In the genomic region with DNA sequence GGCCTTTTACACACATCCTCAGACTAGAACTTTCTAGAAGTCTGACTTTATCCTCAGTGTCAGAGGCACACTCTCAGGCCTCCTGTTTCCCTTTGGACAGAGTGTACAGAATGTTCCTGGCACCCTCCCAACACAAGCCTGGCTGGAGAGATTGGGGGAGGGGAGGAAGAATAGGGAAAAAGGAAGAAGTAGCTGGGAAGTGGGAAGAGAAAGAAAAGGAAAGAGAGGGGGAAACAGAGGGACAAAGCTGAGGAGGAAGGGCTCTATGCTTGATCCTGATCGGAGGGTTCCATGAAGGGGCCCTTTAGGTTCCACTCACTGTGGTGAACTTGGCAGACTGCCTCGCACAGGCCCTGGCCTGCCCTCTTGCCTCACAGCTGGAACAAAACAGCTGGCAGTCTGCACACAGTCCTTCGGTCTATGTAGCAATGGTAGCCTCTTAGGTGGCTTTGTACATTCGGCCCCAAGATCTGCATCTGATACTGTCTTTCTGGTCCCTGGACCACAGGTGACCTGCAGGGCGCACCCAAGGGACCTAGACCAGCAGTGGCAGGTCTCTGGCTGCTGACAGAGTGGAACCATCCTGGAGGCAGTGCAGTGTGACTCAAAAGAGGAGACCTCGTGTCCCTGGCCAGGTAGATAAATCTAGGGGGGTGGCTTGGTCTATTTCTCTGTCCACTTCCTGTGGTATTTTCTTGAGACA, we compare ENCODE assay signal across 9 mouse cellular contexts. TPM values are rescaled to one million over a fixed set of nuclear protein-coding genes. Genes with fewer than 3 reads are reported as not detected.
DNase-seq lines count a peak whose midpoint lies in the region; ATAC-seq and TF ChIP-seq lines count a peak whose summit lies in the region.
"Had no signal": no experiment of that assay in that cellular context is flagged by ENCODE, and none has a peak within 500 bp of the region (broad histone marks: within the 10 kb centered on the region; RNA-seq: fewer than 3 reads in every experiment).

No protein-coding gene starts in this region.

- peak overlapping the region; percentile 45; the same call in 1 of the 2 replicates for H3K27ac ChIP-seq in hindbrain, embryonic 16.5 days (ENCODE audit: low read depth, low read length)
- H3K27ac ChIP-seq in hindbrain, embryonic 11.5 days (ENCODE audit: low read depth, low read length) = no peak overlapping the region
- peak overlapping the region; percentile 97 for H3K27ac ChIP-seq in heart, postnatal 0 days (ENCODE audit: low read depth)

- H3K4me3 ChIP-seq in hindbrain, embryonic 16.5 days (ENCODE audit: low read length) = no peak overlapping the region
- H3K4me3 ChIP-seq in hindbrain, embryonic 11.5 days (ENCODE audit: low read depth, low read length) = no peak overlapping the region
- no peak overlapping the region for H3K4me3 ChIP-seq in heart, postnatal 0 days (ENCODE audit: low read depth, low read length)

- TF ChIP-seq CTCF in heart, postnatal 0 days (IDR thresholded peaks at IDR 0.05; ENCODE audit: low read depth) = no peak

- peak; percentile 100 for TF ChIP-seq EP300 in heart, postnatal 0 days (IDR thresholded peaks at IDR 0.05; ENCODE audit: low read depth)

- WGBS in hindbrain, embryonic 16.5 days = 58% methylated on average over 6 of the region's 6 CpGs
- 74% methylated on average over 6 of the region's 6 CpGs for WGBS in hindbrain, embryonic 11.5 days
- WGBS in heart, postnatal 0 days = 29% methylated on average over 6 of the region's 6 CpGs

- no peak for DNase-seq in hindbrain, embryonic 11.5 days (ENCODE audit: low spot score)
- peak; percentile 60 for DNase-seq in MN1 (ENCODE audit: low spot score)
- DNase-seq in cerebellum, postnatal 25 days = peak; percentile 48 to 67
- DNase-seq in heart, postnatal 0 days (ENCODE audit: low spot score) = peak; percentile 92
- DNase-seq in layer of hippocampus, postnatal 10 days (ENCODE audit: low spot score in 2 of 2) = peak; percentile 62 to 69
- DNase-seq in ovary, postnatal 36 days (ENCODE audit: low spot score) = peak; percentile 72
- no peak for DNase-seq in c-Kit-positive CD71-positive TER-119-positive erythroid progenitor cells, embryonic 14.5 days (ENCODE audit: low spot score)

- no peaks in the 10 kb centered on the region for H3K9me3 ChIP-seq in hindbrain, embryonic 16.5 days (ENCODE audit: control insufficient read depth, low read length)
- no peaks in the 10 kb centered on the region for H3K9me3 ChIP-seq in hindbrain, embryonic 11.5 days (ENCODE audit: control insufficient read depth, low read length)
- no peaks in the 10 kb centered on the region for H3K9me3 ChIP-seq in heart, postnatal 0 days (replicated peaks; ENCODE audit: control insufficient read depth, low read length)
- H3K9me3 ChIP-seq: G1E had no signal

- H3K4me2 ChIP-seq in hindbrain, embryonic 16.5 days (ENCODE audit: low read length) = no peak overlapping the region
- no peak overlapping the region for H3K4me2 ChIP-seq in hindbrain, embryonic 11.5 days (replicated peaks; ENCODE audit: low read depth, low read length)
- peak overlapping the region; percentile 30 for H3K4me2 ChIP-seq in heart, postnatal 0 days (ENCODE audit: low read depth, low read length)

- peaks cover 15% of the 10 kb centered on the region for H3K36me3 ChIP-seq in hindbrain, embryonic 16.5 days (ENCODE audit: control insufficient read depth, insufficient read depth, low read length)
- no peaks in the 10 kb centered on the region for H3K36me3 ChIP-seq in hindbrain, embryonic 11.5 days (ENCODE audit: control insufficient read depth, insufficient read depth, low read length)
- peaks cover 67% of the 10 kb centered on the region for H3K36me3 ChIP-seq in heart, postnatal 0 days (replicated peaks; ENCODE audit: control insufficient read depth, insufficient read depth, low read length)

- H3K9ac ChIP-seq in hindbrain, embryonic 16.5 days (ENCODE audit: low read depth, low read length) = no peak overlapping the region
- no peak overlapping the region for H3K9ac ChIP-seq in hindbrain, embryonic 11.5 days (ENCODE audit: low read depth, low read length)
- no peak overlapping the region for H3K9ac ChIP-seq in heart, postnatal 0 days (replicated peaks; ENCODE audit: low read depth, low read length)

- peak; percentile 75 for ATAC-seq in hindbrain, embryonic 16.5 days
- no peak for ATAC-seq in hindbrain, embryonic 11.5 days (ENCODE audit: low FRiP score)
- ATAC-seq in heart, postnatal 0 days (ENCODE audit: insufficient read depth, low read depth) = peak; percentile 90

- H3K4me1 ChIP-seq in hindbrain, embryonic 16.5 days (ENCODE audit: control insufficient read depth, insufficient read depth, low read depth, low read length) = peaks cover 9% of the 10 kb centered on the region
- no peaks in the 10 kb centered on the region for H3K4me1 ChIP-seq in hindbrain, embryonic 11.5 days (replicated peaks; ENCODE audit: control insufficient read depth, insufficient read depth, low read length)
- H3K4me1 ChIP-seq in heart, postnatal 0 days (ENCODE audit: control insufficient read depth, insufficient read depth) = peaks cover 27% of the 10 kb centered on the region

- H3K27me3 ChIP-seq in hindbrain, embryonic 16.5 days (replicated peaks; ENCODE audit: control insufficient read depth, insufficient read depth, low read length) = no peaks in the 10 kb centered on the region
- H3K27me3 ChIP-seq in hindbrain, embryonic 11.5 days (ENCODE audit: control insufficient read depth, insufficient read depth, low read length) = no peaks in the 10 kb centered on the region
- H3K27me3 ChIP-seq in heart, postnatal 0 days (ENCODE audit: control insufficient read depth, insufficient read depth, low read length) = no peaks in the 10 kb centered on the region

RNA-seq across cellular contexts. Expression of a gene that starts 22.6 kb away (rescaled TPM):
- polyA plus RNA-seq in hindbrain, embryonic 16.5 days (2015; fragmentation: Nextera tagmentation; extraction: Ambion mirVana) = 5.0 and 5.8 TPM in 2 replicates
- polyA plus RNA-seq in hindbrain, embryonic 11.5 days (2014; fragmentation: Nextera tagmentation; extraction: Ambion mirVana) = 1.7 and 2.8 TPM in 2 replicates
- 11.1 and 14.0 TPM in 2 replicates for total RNA-seq in heart, postnatal 0 days (2014; rRNA removed; ENCODE audit: low replicate concordance)
- polyA plus RNA-seq in heart, postnatal 0 days (2015; fragmentation: Nextera tagmentation; extraction: Ambion mirVana) = 2.3 and 3.3 TPM in 2 replicates
- total RNA-seq in layer of hippocampus, postnatal 10 days (2021) = 10 to 100 TPM; 16.1 to 18.6 TPM

RNA-seq across cellular contexts. Expression of a gene that starts 22.7 kb away (rescaled TPM):
- 138 and 150 TPM in 2 replicates for polyA plus RNA-seq in hindbrain, embryonic 16.5 days (2015; fragmentation: Nextera tagmentation; extraction: Ambion mirVana)
- 288 and 318 TPM in 2 replicates for polyA plus RNA-seq in hindbrain, embryonic 11.5 days (2014; fragmentation: Nextera tagmentation; extraction: Ambion mirVana)
- 81.4 and 82.5 TPM in 2 replicates for total RNA-seq in heart, postnatal 0 days (2014; rRNA removed; ENCODE audit: low replicate concordance)
- 61.0 and 64.3 TPM in 2 replicates for polyA plus RNA-seq in heart, postnatal 0 days (2015; fragmentation: Nextera tagmentation; extraction: Ambion mirVana)
- total RNA-seq in layer of hippocampus, postnatal 10 days (2021) = 10 to 100 TPM; 31.4 to 36.0 TPM

RNA-seq across cellular contexts. Expression of a gene that starts 37.9 kb away (rescaled TPM):
- 140 and 145 TPM in 2 replicates for polyA plus RNA-seq in hindbrain, embryonic 16.5 days (2015; fragmentation: Nextera tagmentation; extraction: Ambion mirVana)
- polyA plus RNA-seq in hindbrain, embryonic 11.5 days (2014; fragmentation: Nextera tagmentation; extraction: Ambion mirVana) = 172 TPM in 2 replicates
- 58.1 and 70.5 TPM in 2 replicates for total RNA-seq in heart, postnatal 0 days (2014; rRNA removed; ENCODE audit: low replicate concordance)
- 71.4 and 75.1 TPM in 2 replicates for polyA plus RNA-seq in heart, postnatal 0 days (2015; fragmentation: Nextera tagmentation; extraction: Ambion mirVana)
- total RNA-seq in layer of hippocampus, postnatal 10 days (2021) = 10 to 100 TPM; 60.1 to 78.9 TPM

RNA-seq across cellular contexts. Expression of a gene that starts 57.9 kb away (rescaled TPM):
- 10.4 TPM in 2 replicates for polyA plus RNA-seq in hindbrain, embryonic 16.5 days (2015; fragmentation: Nextera tagmentation; extraction: Ambion mirVana)
- polyA plus RNA-seq in hindbrain, embryonic 11.5 days (2014; fragmentation: Nextera tagmentation; extraction: Ambion mirVana) = 7.3 and 7.7 TPM in 2 replicates
- 2.0 and 3.4 TPM in 2 replicates for total RNA-seq in heart, postnatal 0 days (2014; rRNA removed; ENCODE audit: low replicate concordance)
- polyA plus RNA-seq in heart, postnatal 0 days (2015; fragmentation: Nextera tagmentation; extraction: Ambion mirVana) = 2.8 TPM in 2 replicates
- total RNA-seq in layer of hippocampus, postnatal 10 days (2021) = 10 to 100 TPM; 12.9 to 14.9 TPM

Comparison
In these comparisons a context has a peak if more than half of its experiments do, and no peak if none do; other contexts are left out.
1. DNase-seq: peak in MN1 (single experiment), cerebellum, postnatal 25 days (2 of 2), heart, postnatal 0 days (single experiment), layer of hippocampus, postnatal 10 days (2 of 2) and ovary, postnatal 36 days (single experiment); none in hindbrain, embryonic 11.5 days (single experiment) and c-Kit-positive CD71-positive TER-119-positive erythroid progenitor cells, embryonic 14.5 days (single experiment).